Comparison of ENCODE assay signal across 20 mouse cellular contexts in the genomic region with DNA sequence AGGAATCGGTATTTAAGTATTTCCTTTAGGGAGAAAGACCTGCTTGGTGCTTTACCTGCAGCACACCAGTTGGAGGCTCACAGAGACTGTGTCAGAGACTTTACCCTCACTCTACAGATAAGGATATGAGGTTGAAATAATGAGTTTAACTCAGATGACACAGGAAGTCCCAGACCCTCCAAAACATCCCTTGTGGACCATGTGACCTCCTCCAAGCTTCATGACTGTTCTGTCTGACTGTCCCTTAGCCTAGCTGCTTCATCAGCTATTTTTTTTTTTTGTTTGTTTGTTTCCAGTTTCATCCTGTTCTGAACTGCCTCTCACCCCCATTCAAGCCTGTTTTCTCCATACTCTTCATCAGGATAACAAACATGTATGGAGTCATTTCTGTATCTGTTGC. TPM values are rescaled to one million over a fixed set of nuclear protein-coding genes. Genes with fewer than 3 reads are reported as not detected.
"Had no signal": no experiment of that assay in that cellular context is flagged by ENCODE, and none has a peak within 500 bp of the region (broad histone marks: within the 10 kb centered on the region; RNA-seq: fewer than 3 reads in every experiment).

No protein-coding gene starts in this region.

- H3K27me3 ChIP-seq: limb, embryonic 13.5 days; liver, embryonic 13.5 days; midbrain, embryonic 15.5 days; neural tube, embryonic 13.5 days; stomach, embryonic 15.5 days had no signal

- H3K4me2 ChIP-seq: limb, embryonic 13.5 days; liver, embryonic 13.5 days; lung, embryonic 14.5 days; midbrain, embryonic 11.5 days; midbrain, embryonic 15.5 days; neural tube, embryonic 13.5 days; stomach, embryonic 15.5 days had no signal

- DNase-seq: kidney, adult 18-20 months; kidney, postnatal 10 days; kidney, postnatal 4 days; left cerebral cortex, postnatal 4 days; liver, embryonic 13.5 days; lung, embryonic 14.5 days; lung, postnatal 14 days; retina, postnatal 1 day; right cerebral cortex, postnatal 4 days; spleen, adult 18-20 months; thymus, adult 2 months; thymus, postnatal 25 days had no signal

- H3K27ac ChIP-seq: layer of hippocampus, adult 2 months; limb, embryonic 13.5 days; liver, embryonic 13.5 days; midbrain, embryonic 15.5 days; neural tube, embryonic 13.5 days; stomach, embryonic 15.5 days had no signal

- H3K9me3 ChIP-seq: limb, embryonic 13.5 days; liver, embryonic 13.5 days; midbrain, embryonic 15.5 days; neural tube, embryonic 13.5 days; stomach, embryonic 15.5 days had no signal

- H3K4me1 ChIP-seq: limb, embryonic 13.5 days; liver, embryonic 13.5 days; midbrain, embryonic 15.5 days; neural tube, embryonic 13.5 days; stomach, embryonic 15.5 days had no signal

- H3K9ac ChIP-seq: limb, embryonic 13.5 days; liver, embryonic 13.5 days; lung, embryonic 14.5 days; midbrain, embryonic 15.5 days; neural tube, embryonic 13.5 days; stomach, embryonic 15.5 days had no signal

- H3K4me3 ChIP-seq: layer of hippocampus, adult 2 months; limb, embryonic 13.5 days; liver, embryonic 13.5 days; midbrain, embryonic 15.5 days; neural tube, embryonic 13.5 days; stomach, embryonic 15.5 days had no signal

- ATAC-seq: inflammation-experienced regulatory T-cells, adult 6 months; midbrain, embryonic 15.5 days had no signal

- H3K36me3 ChIP-seq: limb, embryonic 13.5 days; liver, embryonic 13.5 days; midbrain, embryonic 15.5 days; neural tube, embryonic 13.5 days; stomach, embryonic 15.5 days had no signal

RNA-seq across cellular contexts. Expression of a gene that starts 58.6 kb away (rescaled TPM):
- total RNA-seq: monocyte, adult 5-6 weeks had no signal
- polyA plus RNA-seq: inflammation-experienced regulatory T-cells, adult 6 months; liver, embryonic 13.5 days; lung, embryonic 14.5 days had no signal
